Comparison of ENCODE assay signal across 8 mouse cellular contexts in genomic region chr4:155491529-155492130, GRCm38 (mm10). TPM values are rescaled to one million over a fixed set of nuclear protein-coding genes. Genes with fewer than 3 reads are reported as not detected.
DNase-seq lines count a peak whose midpoint lies in the region; ATAC-seq and TF ChIP-seq lines count a peak whose summit lies in the region.

No protein-coding gene starts in this region.

- peak overlapping the region; percentile 97 for H3K4me3 ChIP-seq in layer of hippocampus, adult 2 months
- peak overlapping the region; percentile 87 for H3K4me3 ChIP-seq in bone marrow macrophage, adult 2 months (ENCODE audit: insufficient read depth, low read length)
- H3K4me3 ChIP-seq in heart, postnatal 0 days (ENCODE audit: low read depth, low read length), result peak overlapping the region; percentile 97
- H3K4me3 ChIP-seq in lung, postnatal 0 days (ENCODE audit: low read depth, low read length), result peak overlapping the region; percentile 99
- H3K4me3 ChIP-seq in stomach, postnatal 0 days (ENCODE audit: low read depth, low read length), result peak overlapping the region; percentile 99

- no peaks in the 10 kb centered on the region for H3K36me3 ChIP-seq in heart, postnatal 0 days (replicated peaks; ENCODE audit: control insufficient read depth, insufficient read depth, low read length)
- H3K36me3 ChIP-seq in lung, postnatal 0 days (ENCODE audit: insufficient read depth, low read length), result no peaks in the 10 kb centered on the region
- H3K36me3 ChIP-seq in stomach, postnatal 0 days (ENCODE audit: control insufficient read depth, insufficient read depth, low read length), result no peaks in the 10 kb centered on the region

- no peak for DNase-seq in layer of hippocampus, adult 2 months (ENCODE audit: low spot score in 2 of 2)
- DNase-seq in layer of hippocampus, postnatal 10 days (ENCODE audit: low spot score in 2 of 2), result no peak
- DNase-seq in heart, postnatal 0 days (ENCODE audit: low spot score), result no peak
- DNase-seq in lung, postnatal 0 days (ENCODE audit: low spot score), result peak; percentile 21
- no peak for DNase-seq in stomach, postnatal 0 days (ENCODE audit: low spot score)
- DNase-seq in left cerebral cortex, postnatal 10 days (ENCODE audit: extremely low spot score in 1 of 2, low spot score in 2 of 2), result no peak
- DNase-seq in c-Kit-positive CD71-positive TER-119-positive erythroid progenitor cells, embryonic 14.5 days (ENCODE audit: low spot score), result no peak

- peaks cover 56% of the 10 kb centered on the region for H3K4me1 ChIP-seq in bone marrow macrophage, adult 2 months (ENCODE audit: control insufficient read depth, insufficient read depth, low read length)
- peaks cover 60% of the 10 kb centered on the region for H3K4me1 ChIP-seq in heart, postnatal 0 days (ENCODE audit: control insufficient read depth, insufficient read depth)
- peaks cover 40% of the 10 kb centered on the region for H3K4me1 ChIP-seq in lung, postnatal 0 days (ENCODE audit: insufficient read depth, low read depth, low read length)
- H3K4me1 ChIP-seq in stomach, postnatal 0 days (replicated peaks; ENCODE audit: control insufficient read depth, insufficient read depth), result peaks cover 22% of the 10 kb centered on the region

- no peak for TF ChIP-seq CTCF in layer of hippocampus, adult 2 months (conservative IDR thresholded peaks at IDR 0.05)
- no peak for TF ChIP-seq CTCF in bone marrow macrophage, adult 2 months (IDR thresholded peaks at IDR 0.05; ENCODE audit: low read depth, low read length)
- no peak for TF ChIP-seq CTCF in heart, postnatal 0 days (IDR thresholded peaks at IDR 0.05; ENCODE audit: low read depth)
- no peak for TF ChIP-seq CTCF in lung, postnatal 0 days (IDR thresholded peaks at IDR 0.05)
- TF ChIP-seq CTCF in stomach, postnatal 0 days (IDR thresholded peaks at IDR 0.05; ENCODE audit: low read depth), result no peak

- peak overlapping the region; percentile 97 for H3K9ac ChIP-seq in heart, postnatal 0 days (replicated peaks; ENCODE audit: low read depth, low read length)
- H3K9ac ChIP-seq in lung, postnatal 0 days (replicated peaks; ENCODE audit: low read depth), result peak overlapping the region; percentile 99
- peak overlapping the region; percentile 100 for H3K9ac ChIP-seq in stomach, postnatal 0 days (ENCODE audit: low read length)

- peak overlapping the region; percentile 97 for H3K27ac ChIP-seq in layer of hippocampus, adult 2 months
- H3K27ac ChIP-seq in bone marrow macrophage, adult 2 months (ENCODE audit: insufficient read depth, low read depth, low read length), result peak overlapping the region; percentile 25
- H3K27ac ChIP-seq in heart, postnatal 0 days (ENCODE audit: low read depth), result peak overlapping the region; percentile 93
- peak overlapping the region; percentile 94 for H3K27ac ChIP-seq in lung, postnatal 0 days (ENCODE audit: low read length)
- peak overlapping the region; percentile 97 for H3K27ac ChIP-seq in stomach, postnatal 0 days (replicated peaks)

- TF ChIP-seq POLR2A in bone marrow macrophage, adult 2 months (IDR thresholded peaks at IDR 0.05; ENCODE audit: borderline replicate concordance, low read depth, low read length), result no peak

- H3K9me3 ChIP-seq in heart, postnatal 0 days (replicated peaks; ENCODE audit: control insufficient read depth, low read length), result no peaks in the 10 kb centered on the region
- H3K9me3 ChIP-seq in lung, postnatal 0 days (ENCODE audit: low read length), result no peaks in the 10 kb centered on the region
- no peaks in the 10 kb centered on the region for H3K9me3 ChIP-seq in stomach, postnatal 0 days (ENCODE audit: control insufficient read depth, low read length)

- TF ChIP-seq EP300 in heart, postnatal 0 days (IDR thresholded peaks at IDR 0.05; ENCODE audit: low read depth), result no peak
- no peak for TF ChIP-seq EP300 in lung, postnatal 0 days (IDR thresholded peaks at IDR 0.05)
- TF ChIP-seq EP300 in stomach, postnatal 0 days (optimal IDR thresholded peaks at IDR 0.05), result no peak

- ATAC-seq in heart, postnatal 0 days (ENCODE audit: insufficient read depth, low read depth), result peak; percentile 57
- peak; percentile 25 for ATAC-seq in lung, postnatal 0 days
- ATAC-seq in stomach, postnatal 0 days (ENCODE audit: low FRiP score, low TSS enrichment), result peak; percentile 25; the same call in 1 of the 2 replicates

- no peaks in the 10 kb centered on the region for H3K27me3 ChIP-seq in heart, postnatal 0 days (ENCODE audit: control insufficient read depth, insufficient read depth, low read length)
- no peaks in the 10 kb centered on the region for H3K27me3 ChIP-seq in lung, postnatal 0 days (replicated peaks; ENCODE audit: insufficient read depth, low read length)
- no peaks in the 10 kb centered on the region for H3K27me3 ChIP-seq in stomach, postnatal 0 days (ENCODE audit: control insufficient read depth, insufficient read depth, low read length)

- H3K4me2 ChIP-seq in heart, postnatal 0 days (ENCODE audit: low read depth, low read length), result peak overlapping the region; percentile 93
- peak overlapping the region; percentile 80 for H3K4me2 ChIP-seq in lung, postnatal 0 days (replicated peaks; ENCODE audit: low read depth, low read length)
- H3K4me2 ChIP-seq in stomach, postnatal 0 days (replicated peaks; ENCODE audit: low read depth), result peak overlapping the region; percentile 75

- WGBS in heart, postnatal 0 days, result under 1% methylated on average over 46 of the region's 54 CpGs
- 1% methylated on average over 38 of the region's 54 CpGs for WGBS in lung, postnatal 0 days
- under 1% methylated on average over 44 of the region's 54 CpGs for WGBS in stomach, postnatal 0 days

- intact Hi-C loops in left cerebral cortex, postnatal 10 days (cut with DNase I), result loop anchor here (5.0 kb wide), 1 partner anchor 41 kb away; no protein-coding TSS in a partner anchor

RNA-seq across cellular contexts. Expression of gene Gnb1, which starts 0.5 kb away (rescaled TPM):
- 100 to 1,000 TPM; 718 to 729 TPM for total RNA-seq in layer of hippocampus, adult 2 months (2021)
- 1,000 to 10,000 TPM; 1,004 to 1,032 TPM for total RNA-seq in layer of hippocampus, postnatal 10 days (2021)
- polyA plus RNA-seq in bone marrow macrophage, adult 2 months (2012; ENCODE audit: insufficient read depth, insufficient read length, missing spikeins), result 383 and 389 TPM in 2 replicates
- 158 and 184 TPM in 2 replicates for total RNA-seq in heart, postnatal 0 days (2014; rRNA removed; ENCODE audit: low replicate concordance)
- 249 and 255 TPM in 2 replicates for polyA plus RNA-seq in heart, postnatal 0 days (2015; fragmentation: Nextera tagmentation; extraction: Ambion mirVana)
- polyA plus RNA-seq in lung, postnatal 0 days (2015; fragmentation: Nextera tagmentation; extraction: Ambion mirVana), result 445 and 452 TPM in 2 replicates
- 263 and 272 TPM in 2 replicates for polyA plus RNA-seq in stomach, postnatal 0 days (2015; fragmentation: Nextera tagmentation; extraction: Ambion mirVana)
- total RNA-seq in left cerebral cortex, postnatal 10 days (2021), result 1,000 to 10,000 TPM; 1,230 to 1,248 TPM

RNA-seq across cellular contexts. Expression of gene Tmem52, which starts 22.7 kb away (rescaled TPM):
- total RNA-seq in layer of hippocampus, adult 2 months (2021), result 1 to 10 TPM; 5.0 to 6.7 TPM
- 1 to 10 TPM; 2.0 to 3.5 TPM for total RNA-seq in layer of hippocampus, postnatal 10 days (2021)
- not detected in 2 replicates for polyA plus RNA-seq in bone marrow macrophage, adult 2 months (2012; ENCODE audit: insufficient read depth, insufficient read length, missing spikeins)
- not detected in 2 replicates for total RNA-seq in heart, postnatal 0 days (2014; rRNA removed; ENCODE audit: low replicate concordance)
- polyA plus RNA-seq in heart, postnatal 0 days (2015; fragmentation: Nextera tagmentation; extraction: Ambion mirVana), result 0.12 TPM in 1 of 2 replicates, not detected in the other
- 1.6 and 2.1 TPM in 2 replicates for polyA plus RNA-seq in lung, postnatal 0 days (2015; fragmentation: Nextera tagmentation; extraction: Ambion mirVana)
- polyA plus RNA-seq in stomach, postnatal 0 days (2015; fragmentation: Nextera tagmentation; extraction: Ambion mirVana), result 0.21 TPM in 1 of 2 replicates, not detected in the other
- total RNA-seq in left cerebral cortex, postnatal 10 days (2021), result 1 to 10 TPM in 1 of 2 experiments, not detected in 1; 2.4 TPM

Comparison
In these comparisons a context has a peak if more than half of its experiments do, and no peak if none do; other contexts are left out.
1. H3K27ac ChIP-seq: peak in every context shown above with its lines; median percentile 97 in layer of hippocampus, adult 2 months; 97 in stomach, postnatal 0 days; 94 in lung, postnatal 0 days; 93 in heart, postnatal 0 days; 25 in bone marrow macrophage, adult 2 months.